Comparison of ENCODE assay signal across 15 mouse cellular contexts in genomic region chr2:41060751-41061150, GRCm38 (mm10).
DNase-seq lines count a peak whose midpoint lies in the region; ATAC-seq and TF ChIP-seq lines count a peak whose summit lies in the region.
"Had no signal": no experiment of that assay in that cellular context is flagged by ENCODE, and none has a peak within 500 bp of the region (broad histone marks: within the 10 kb centered on the region; RNA-seq: fewer than 3 reads in every experiment).

No protein-coding gene starts in this region.

- H3K27me3 ChIP-seq in E14TG2a.4 (ENCODE audit: insufficient read depth, low read length), result no peaks in the 10 kb centered on the region
- no peaks in the 10 kb centered on the region for H3K27me3 ChIP-seq in liver, postnatal 0 days (ENCODE audit: insufficient read depth, low read length)
- H3K27me3 ChIP-seq: forebrain, embryonic 15.5 days; limb, embryonic 15.5 days; midbrain, embryonic 13.5 days had no signal

- H3K9me3 ChIP-seq in E14TG2a.4 (ENCODE audit: low read length), result no peaks in the 10 kb centered on the region
- no peaks in the 10 kb centered on the region for H3K9me3 ChIP-seq in liver, postnatal 0 days (ENCODE audit: low read length)
- H3K9me3 ChIP-seq: forebrain, embryonic 15.5 days; limb, embryonic 15.5 days; midbrain, embryonic 13.5 days had no signal

- WGBS in liver, postnatal 0 days (ENCODE audit: insufficient replicate concordance), result 22% methylated on average over 1 of the region's 1 CpGs

- no peak overlapping the region for H3K9ac ChIP-seq in liver, postnatal 0 days (replicated peaks)
- H3K9ac ChIP-seq: forebrain, embryonic 15.5 days; limb, embryonic 15.5 days; midbrain, embryonic 13.5 days had no signal

- no peaks in the 10 kb centered on the region for H3K4me1 ChIP-seq in E14TG2a.4 (replicated peaks; ENCODE audit: low read depth, low read length)
- H3K4me1 ChIP-seq in liver, postnatal 0 days (ENCODE audit: insufficient read depth), result no peaks in the 10 kb centered on the region
- H3K4me1 ChIP-seq: forebrain, embryonic 15.5 days; limb, embryonic 15.5 days; midbrain, embryonic 13.5 days had no signal

- DNase-seq in embryo, embryonic 10.5 days (ENCODE audit: low spot score), result peak; percentile 18
- no peak for DNase-seq in embryo, embryonic 10 days (ENCODE audit: low spot score)
- no peak for DNase-seq in layer of hippocampus, adult 2 months (ENCODE audit: low spot score in 2 of 2)
- DNase-seq in layer of hippocampus, adult 8-10 months (ENCODE audit: low spot score in 2 of 2), result no peak
- DNase-seq in ZHBTc4 (ENCODE audit: low read depth, low spot score), result peak; percentile 68
- no peak for DNase-seq in liver, postnatal 0 days
- no peak for DNase-seq in spleen, postnatal 36 days (ENCODE audit: low spot score in 2 of 2)
- DNase-seq: cerebellum, adult 11-12 months; gastrocnemius, postnatal 10 days; lung, postnatal 10 days; thymus, postnatal 4 days had no signal

- H3K4me2 ChIP-seq in liver, postnatal 0 days (ENCODE audit: low read depth, low read length), result no peak overlapping the region
- H3K4me2 ChIP-seq: forebrain, embryonic 15.5 days; limb, embryonic 15.5 days; midbrain, embryonic 13.5 days had no signal

- H3K27ac ChIP-seq in layer of hippocampus, adult 2 months, result no peak overlapping the region
- no peak overlapping the region for H3K27ac ChIP-seq in liver, postnatal 0 days (ENCODE audit: low read depth)
- H3K27ac ChIP-seq: forebrain, embryonic 15.5 days; limb, embryonic 15.5 days; midbrain, embryonic 13.5 days had no signal

- TF ChIP-seq EP300 in liver, postnatal 0 days (IDR thresholded peaks at IDR 0.05; ENCODE audit: low read depth), result no peak

- no peaks in the 10 kb centered on the region for H3K36me3 ChIP-seq in E14TG2a.4 (ENCODE audit: insufficient read depth, low read length)
- H3K36me3 ChIP-seq in liver, postnatal 0 days (replicated peaks; ENCODE audit: insufficient read depth, low read length), result no peaks in the 10 kb centered on the region
- H3K36me3 ChIP-seq: forebrain, embryonic 15.5 days; limb, embryonic 15.5 days; midbrain, embryonic 13.5 days had no signal

- peak; percentile 61 for TF ChIP-seq CTCF in layer of hippocampus, adult 2 months (conservative IDR thresholded peaks at IDR 0.05)
- peak; percentile 17; the same call in 1 of the 2 replicates for TF ChIP-seq CTCF in E14TG2a.4 (conservative IDR thresholded peaks at IDR 0.05; ENCODE audit: low read length)
- no peak for TF ChIP-seq CTCF in liver, postnatal 0 days (IDR thresholded peaks at IDR 0.05; ENCODE audit: low read depth)

- no peak overlapping the region for H3K4me3 ChIP-seq in layer of hippocampus, adult 2 months
- no peak overlapping the region for H3K4me3 ChIP-seq in E14TG2a.4 (replicated peaks; ENCODE audit: low read length)
- H3K4me3 ChIP-seq in liver, postnatal 0 days (ENCODE audit: low read depth, low read length), result no peak overlapping the region
- H3K4me3 ChIP-seq: forebrain, embryonic 15.5 days; limb, embryonic 15.5 days; midbrain, embryonic 13.5 days had no signal

- ATAC-seq in liver, postnatal 0 days, result no peak
- ATAC-seq: forebrain, embryonic 15.5 days; midbrain, embryonic 13.5 days had no signal

Comparison
In these comparisons a context has a peak if more than half of its experiments do, and no peak if none do; other contexts are left out.
1. DNase-seq: peak in embryo, embryonic 10.5 days (single experiment) and ZHBTc4 (single experiment); none in embryo, embryonic 10 days (single experiment), layer of hippocampus, adult 2 months (0 of 2), layer of hippocampus, adult 8-10 months (0 of 2), liver, postnatal 0 days (single experiment) and spleen, postnatal 36 days (0 of 2).